Mouse (Mus musculus): ENCODE measurements at regions not wholly inside any gene's neighbourhood (a gene's known extent, or its start where the extent isn't known, plus 50 kb on each side); places are given as distances from the start of the nearest gene placed in this dataset.

- DNase-seq (ENCODE audit: low spot score in 2 of 2): no peak
Observed at GRCm38 (mm10) chr11:19585228-19585627, 338.9 kb upstream of the Spred2 start.

GRCm38 (mm10) chr11:19592506-19593355 lies 331.4 kb upstream of the Spred2 start:
- DNase-seq (ENCODE audit: low spot score in 2 of 2): no peak

GRCm38 (mm10) chr11:19595107-19595506 lies 329.1 kb upstream of the Spred2 start:
- no peak for DNase-seq (ENCODE audit: low spot score in 2 of 2)

DNA sequence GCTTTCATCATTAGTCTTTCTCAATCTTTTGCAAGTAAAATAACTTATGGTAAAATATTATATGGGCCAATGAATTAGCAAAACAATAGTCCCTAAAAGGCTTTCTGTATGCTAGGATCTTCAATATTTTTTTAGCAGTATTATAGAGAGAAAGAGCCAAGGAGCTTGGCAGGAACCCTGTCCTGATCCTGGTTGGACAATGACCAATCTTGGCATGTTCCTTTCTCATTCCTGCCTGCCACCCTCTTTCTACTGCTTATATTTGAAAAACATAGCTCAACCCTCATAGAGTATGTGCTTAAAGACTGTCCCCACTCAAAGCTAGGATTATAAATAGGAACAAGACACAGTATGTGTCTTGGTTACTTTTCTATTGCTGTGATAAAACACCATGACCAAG lies 327.8 kb upstream of the Spred2 start:
- DNase-seq (ENCODE audit: low spot score in 2 of 2): no peak

- DNase-seq (ENCODE audit: low spot score in 2 of 2): no peak
Observed at GRCm38 (mm10) chr11:19599433-19599832, 324.7 kb upstream of the Spred2 start.

GRCm38 (mm10) chr11:19601216-19601938 lies 322.8 kb upstream of the Spred2 start:
- DNase-seq (ENCODE audit: low spot score in 2 of 2): no peak

DNA sequence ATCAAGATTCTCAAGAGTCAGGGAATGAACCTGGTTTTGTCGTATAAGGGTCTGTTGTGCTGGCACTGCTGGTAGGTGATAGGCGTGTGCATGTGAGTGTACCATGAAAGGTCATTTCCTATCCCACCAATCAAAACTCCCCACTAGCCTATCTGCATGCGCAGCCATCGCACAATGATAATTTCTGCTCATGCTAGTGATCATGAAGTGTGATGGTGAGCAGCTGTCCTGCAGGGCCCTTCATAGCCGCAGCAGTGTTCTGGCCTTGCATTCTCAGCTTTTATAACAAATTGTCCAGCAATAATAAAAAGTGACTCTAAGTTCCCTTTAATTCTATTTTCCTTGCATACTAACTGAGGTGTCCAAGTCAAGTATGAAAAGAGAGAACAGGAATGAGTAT lies 321.7 kb upstream of the Spred2 start:
- DNase-seq (ENCODE audit: low spot score in 2 of 2): no peak

DNA sequence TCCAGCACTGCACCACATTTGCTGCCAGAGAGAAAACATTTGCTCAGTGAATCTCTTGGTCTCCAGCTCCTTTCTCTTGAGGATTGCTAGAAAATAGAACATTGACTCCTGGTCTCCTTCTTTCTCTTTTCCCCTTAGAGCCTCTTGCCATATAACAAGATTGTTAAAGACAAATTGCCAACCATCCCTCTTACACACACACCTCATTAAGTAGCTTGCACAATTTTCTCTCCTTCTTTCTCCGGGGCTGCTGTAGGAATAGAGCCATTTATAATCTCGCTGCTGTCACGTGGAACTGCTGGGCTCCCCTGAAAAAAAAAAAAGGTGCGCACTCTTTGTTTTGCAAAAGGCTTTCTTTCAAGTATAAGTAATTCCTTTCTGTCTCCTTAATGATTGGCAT lies 318.6 kb upstream of the Spred2 start:
- no peak for DNase-seq (ENCODE audit: low spot score in 2 of 2)

DNA sequence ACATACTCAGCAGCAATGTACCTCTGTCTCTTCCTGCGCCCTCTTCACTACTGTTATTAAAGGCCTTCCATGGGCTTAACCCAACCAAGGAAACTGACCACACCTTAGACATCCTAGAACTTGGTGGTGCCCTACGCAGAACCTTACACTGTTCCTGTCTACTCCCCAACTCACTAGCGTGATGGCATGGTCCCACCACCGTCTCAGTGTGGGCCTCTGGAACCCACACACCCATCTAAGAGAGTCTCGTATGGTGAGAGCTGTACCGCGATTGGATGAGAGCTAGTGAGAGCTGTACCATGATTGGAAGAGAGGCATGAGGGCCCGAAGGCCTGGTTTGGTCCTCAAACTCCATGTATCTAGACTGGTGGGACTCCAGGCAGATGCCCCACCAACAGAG lies 317.2 kb upstream of the Spred2 start:
- no peak for DNase-seq (ENCODE audit: low spot score in 2 of 2)

DNA sequence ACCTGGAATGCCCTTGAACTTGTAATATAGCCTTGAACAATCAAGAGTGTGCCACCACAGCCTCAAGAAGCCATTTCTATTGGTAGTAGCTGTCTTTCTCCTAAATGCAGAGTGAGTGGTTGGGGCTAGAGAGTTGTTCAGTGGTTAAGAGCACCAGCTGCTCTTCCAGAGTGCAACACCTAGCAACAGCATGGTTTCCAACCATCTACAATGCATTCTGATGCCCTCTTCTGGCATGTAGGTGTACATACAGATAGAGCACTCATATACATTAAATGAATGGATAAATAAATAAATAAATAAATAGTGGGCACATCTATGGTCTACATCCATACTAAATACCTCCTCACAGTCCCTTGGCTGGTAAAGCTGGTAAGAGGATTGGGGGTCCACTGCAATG lies 316.2 kb upstream of the Spred2 start:
- DNase-seq (ENCODE audit: low spot score in 2 of 2): no peak

GRCm38 (mm10) chr11:19608523-19608922 lies 315.7 kb upstream of the Spred2 start:
- DNase-seq (ENCODE audit: low spot score in 2 of 2): no peak

DNA sequence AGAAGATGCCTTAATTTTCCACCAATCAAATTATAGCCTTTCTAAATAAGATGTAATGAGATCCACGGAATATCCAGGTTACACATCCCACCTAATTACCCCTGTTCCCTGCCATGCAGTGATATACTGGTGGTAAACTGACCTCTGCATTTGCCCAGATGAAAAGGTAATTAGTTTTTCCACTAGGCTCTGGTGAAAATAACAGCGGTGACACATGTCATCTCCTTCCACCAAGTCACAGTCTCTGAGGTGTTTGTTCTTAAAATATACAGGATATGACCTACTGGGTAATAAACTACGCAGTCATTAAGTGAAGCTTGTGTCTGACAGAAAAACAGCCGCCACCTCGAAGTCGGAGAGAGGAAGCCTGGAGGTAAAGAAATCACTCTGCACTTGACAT lies 313.6 kb upstream of the Spred2 start:
- DNase-seq (ENCODE audit: low spot score in 2 of 2): no peak

DNA sequence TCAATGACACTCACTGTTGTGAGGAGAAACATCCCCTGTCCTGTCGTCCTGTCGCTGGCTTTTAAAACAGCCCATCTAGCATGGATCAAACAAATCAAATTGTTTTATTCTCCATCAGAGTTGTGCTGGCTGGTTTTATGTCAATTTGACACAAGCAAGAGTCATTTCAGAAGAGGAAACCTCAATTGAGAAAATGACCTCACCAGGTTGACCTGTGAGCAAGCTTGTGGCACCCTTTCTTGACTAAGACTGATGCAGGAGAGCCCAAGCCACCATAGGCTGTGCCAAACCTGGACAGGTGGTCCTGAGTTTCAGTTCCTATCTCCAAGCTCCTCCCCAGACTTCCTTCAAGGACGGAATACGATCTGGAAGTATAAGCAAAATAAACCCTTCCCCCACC lies 313.0 kb upstream of the Spred2 start:
- DNase-seq (ENCODE audit: low spot score in 2 of 2): no peak

DNA sequence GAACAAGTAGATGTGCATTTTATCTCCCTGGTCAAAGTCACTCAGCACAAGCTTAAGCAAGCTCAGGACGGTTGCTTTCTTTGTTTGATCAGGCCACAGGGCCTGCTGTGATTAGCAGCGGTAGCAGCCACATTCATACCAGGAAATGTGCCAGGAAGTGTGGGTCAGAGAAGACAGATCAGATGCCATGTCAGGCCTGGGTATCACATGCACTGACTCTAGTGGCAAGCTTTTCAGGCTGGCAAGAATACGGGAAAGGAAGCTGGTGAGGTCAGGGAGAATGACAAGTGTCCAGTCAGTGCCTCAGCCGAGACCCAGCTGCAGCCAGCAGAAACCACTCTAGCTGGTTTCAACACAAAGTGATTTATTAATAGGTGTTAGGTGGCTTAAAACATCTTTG lies 307.7 kb upstream of the Spred2 start:
- no peak for DNase-seq (ENCODE audit: low spot score in 2 of 2)

GRCm38 (mm10) chr11:19619494-19619893 lies 304.7 kb upstream of the Spred2 start:
- no peak for DNase-seq (ENCODE audit: low spot score in 2 of 2)

DNA sequence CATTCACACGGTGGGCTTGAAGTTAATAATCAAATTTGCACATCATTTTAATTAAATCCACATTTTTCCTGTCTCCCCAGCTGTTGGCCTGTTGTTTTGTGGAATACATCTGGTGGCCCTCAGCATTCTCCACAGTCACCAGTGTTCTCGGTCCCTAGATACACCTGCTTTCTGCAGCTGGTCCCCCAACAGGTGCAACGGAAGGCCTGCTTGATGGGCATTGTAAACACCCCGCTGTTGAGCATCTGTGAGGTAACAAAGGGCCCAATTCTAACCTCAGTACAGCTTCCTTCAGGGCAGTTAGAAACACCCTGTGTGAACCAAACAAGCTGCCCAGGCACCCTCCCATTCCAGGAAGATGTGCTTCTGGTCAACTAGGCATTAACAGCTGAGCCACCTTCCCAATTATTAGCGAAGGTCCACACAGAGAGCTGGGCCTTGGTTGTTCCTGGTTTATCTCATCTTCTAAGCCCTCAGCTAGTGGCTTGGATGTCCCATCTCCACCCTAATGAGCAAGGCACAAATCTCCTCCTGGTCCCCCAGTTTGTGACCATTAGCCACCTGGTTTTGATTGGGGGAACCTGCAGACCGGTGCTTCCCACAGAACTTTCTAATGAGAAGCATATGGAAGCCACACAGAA lies 293.0 kb upstream of the Spred2 start:
- no peak for DNase-seq (ENCODE audit: low spot score in 2 of 2)

GRCm38 (mm10) chr11:19632477-19632876 lies 291.7 kb upstream of the Spred2 start:
- DNase-seq (ENCODE audit: low spot score in 2 of 2): no peak

GRCm38 (mm10) chr11:19633621-19634020 lies 290.6 kb upstream of the Spred2 start:
- DNase-seq (ENCODE audit: low spot score in 2 of 2): no peak

DNA sequence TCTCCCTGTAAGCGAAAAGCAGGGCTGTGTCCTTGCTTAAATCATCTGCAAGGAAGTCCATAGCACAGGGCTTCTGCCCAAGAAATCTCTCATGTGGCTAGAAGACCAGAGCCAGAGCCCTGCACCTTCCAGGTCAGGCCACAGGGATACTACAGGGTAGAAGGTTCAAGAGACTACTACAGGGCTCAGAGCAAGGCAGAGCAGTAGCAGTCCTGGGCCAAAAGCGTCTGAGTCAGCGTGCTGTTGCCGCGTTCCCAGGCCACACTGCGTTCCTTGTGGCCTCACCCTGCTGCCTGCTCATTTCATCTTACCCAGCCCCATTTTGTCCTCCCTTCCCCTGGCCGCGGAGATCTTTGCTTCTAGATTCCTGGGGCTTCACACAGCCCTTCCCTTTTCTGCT lies 283.0 kb upstream of the Spred2 start:
- DNase-seq (ENCODE audit: low spot score in 2 of 2): no peak

DNA sequence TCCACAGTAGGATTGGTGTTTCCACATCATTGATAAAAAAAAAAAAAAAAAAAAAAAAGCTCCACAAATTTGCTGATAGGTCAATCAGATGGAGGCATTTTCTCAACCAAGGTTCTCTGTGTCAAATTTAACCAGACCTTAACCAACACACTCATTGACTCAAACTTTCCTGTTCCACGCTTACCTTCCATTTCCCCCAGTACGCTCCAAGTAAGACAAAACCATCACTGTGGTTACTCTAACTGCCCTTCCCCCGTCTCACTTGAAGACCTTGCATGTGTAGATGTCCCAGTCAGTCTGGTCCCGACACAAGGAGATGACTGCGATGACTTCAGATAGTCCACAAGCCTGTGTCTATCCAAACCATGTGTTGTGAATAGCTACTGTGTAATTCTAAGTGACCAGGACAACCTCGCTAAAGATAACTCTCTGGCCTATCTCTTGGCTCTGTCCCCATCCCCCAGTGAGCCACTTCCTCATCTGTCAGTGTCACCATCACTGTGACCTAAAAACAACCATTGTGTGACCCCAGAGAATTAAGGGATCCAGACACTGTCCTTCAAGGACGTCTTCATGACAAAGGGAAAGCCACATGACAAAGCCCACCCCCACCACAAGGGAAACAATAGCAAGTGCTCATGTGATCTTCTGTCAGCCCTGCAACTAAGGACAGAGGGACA lies 279.9 kb upstream of the Spred2 start:
- no peak for DNase-seq (ENCODE audit: low spot score in 2 of 2)

DNA sequence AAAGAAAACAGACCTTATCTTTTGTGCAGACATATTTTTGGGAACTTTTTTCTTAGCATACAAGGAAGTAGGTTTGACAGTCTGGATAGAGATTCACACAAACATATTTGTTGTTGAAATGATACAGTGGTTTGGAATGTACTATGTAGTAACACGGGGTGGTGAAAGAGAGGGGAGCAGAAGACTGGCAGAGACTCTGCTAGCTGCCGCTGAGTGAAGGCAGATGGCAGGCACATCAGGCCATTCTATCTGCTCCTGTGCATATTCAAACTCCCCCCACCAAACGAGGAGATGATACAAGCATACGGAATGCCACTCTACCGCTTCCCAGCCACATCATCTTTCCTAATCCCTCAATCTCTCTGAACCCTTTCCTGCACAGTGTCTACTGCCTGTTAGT lies 279.1 kb upstream of the Spred2 start:
- no peak for DNase-seq (ENCODE audit: low spot score in 2 of 2)

- no peak for DNase-seq (ENCODE audit: low spot score in 2 of 2)
Observed at GRCm38 (mm10) chr11:19651522-19651921, 272.7 kb upstream of the Spred2 start.
